Mouse (Mus musculus) layer of hippocampus, adult 9-10 months (tissue): ENCODE measurements around the gene D5Ertd579e.

ENCODE experiments used
- DNase-seq: peaks from one replicate; pipeline ENCODE4 v3.0.0; 2022; ENCODE audit warnings: low spot score

The D5Ertd579e gene

GRCm38 (mm10) chr5:36695461-36696231, at the start of gene D5Ertd579e:
TSS of gene D5Ertd579e (minus strand) at chr5:36696024.
- peak; percentile 78 for DNase-seq

GRCm38 (mm10) chr5:36742126-36742848, 46.5 kb upstream of the D5Ertd579e start:
- peak; percentile 88 for DNase-seq

- DNase-seq: no peak
These were observed 44.0 kb upstream of the D5Ertd579e start for GRCm38 (mm10) chr5:36739829-36740228.

- DNase-seq: no peak
These were observed 43.2 kb upstream of the D5Ertd579e start for GRCm38 (mm10) chr5:36738799-36739615.

- DNase-seq: no peak
These were observed 41.9 kb upstream of the D5Ertd579e start for GRCm38 (mm10) chr5:36737765-36738164.

- no peak for DNase-seq
These were observed 40.2 kb upstream of the D5Ertd579e start for GRCm38 (mm10) chr5:36736009-36736408.

- DNase-seq: no peak
These were observed 39.3 kb upstream of the D5Ertd579e start for GRCm38 (mm10) chr5:36735106-36735505.

- no peak for DNase-seq
These were observed 37.6 kb upstream of the D5Ertd579e start for GRCm38 (mm10) chr5:36733405-36733804.

GRCm38 (mm10) chr5:36731901-36732652, 36.3 kb upstream of the D5Ertd579e start:
- DNase-seq: no peak

GRCm38 (mm10) chr5:36730689-36731088, 34.9 kb upstream of the D5Ertd579e start:
- DNase-seq: no peak

GRCm38 (mm10) chr5:36729923-36730322, 34.1 kb upstream of the D5Ertd579e start:
- DNase-seq: no peak

GRCm38 (mm10) chr5:36729086-36729473, 33.3 kb upstream of the D5Ertd579e start:
- DNase-seq: no peak

- no peak for DNase-seq
These were observed 32.7 kb upstream of the D5Ertd579e start for GRCm38 (mm10) chr5:36728403-36729085.

- DNase-seq: no peak
These were observed 32.0 kb upstream of the D5Ertd579e start for GRCm38 (mm10) chr5:36727776-36728175.

- DNase-seq: no peak
These were observed 31.3 kb upstream of the D5Ertd579e start for GRCm38 (mm10) chr5:36727136-36727535.

- DNase-seq: no peak
These were observed 30.6 kb upstream of the D5Ertd579e start for GRCm38 (mm10) chr5:36726387-36726801.

GRCm38 (mm10) chr5:36725861-36726260, 30.0 kb upstream of the D5Ertd579e start:
- no peak for DNase-seq

GRCm38 (mm10) chr5:36724274-36724673, 28.4 kb upstream of the D5Ertd579e start:
- DNase-seq: no peak

GRCm38 (mm10) chr5:36723356-36723755, 27.5 kb upstream of the D5Ertd579e start:
- DNase-seq: no peak

GRCm38 (mm10) chr5:36722415-36722856, 26.6 kb upstream of the D5Ertd579e start:
- no peak for DNase-seq
